ENCODE assay signal across 8 mouse cellular contexts in the genomic region with DNA sequence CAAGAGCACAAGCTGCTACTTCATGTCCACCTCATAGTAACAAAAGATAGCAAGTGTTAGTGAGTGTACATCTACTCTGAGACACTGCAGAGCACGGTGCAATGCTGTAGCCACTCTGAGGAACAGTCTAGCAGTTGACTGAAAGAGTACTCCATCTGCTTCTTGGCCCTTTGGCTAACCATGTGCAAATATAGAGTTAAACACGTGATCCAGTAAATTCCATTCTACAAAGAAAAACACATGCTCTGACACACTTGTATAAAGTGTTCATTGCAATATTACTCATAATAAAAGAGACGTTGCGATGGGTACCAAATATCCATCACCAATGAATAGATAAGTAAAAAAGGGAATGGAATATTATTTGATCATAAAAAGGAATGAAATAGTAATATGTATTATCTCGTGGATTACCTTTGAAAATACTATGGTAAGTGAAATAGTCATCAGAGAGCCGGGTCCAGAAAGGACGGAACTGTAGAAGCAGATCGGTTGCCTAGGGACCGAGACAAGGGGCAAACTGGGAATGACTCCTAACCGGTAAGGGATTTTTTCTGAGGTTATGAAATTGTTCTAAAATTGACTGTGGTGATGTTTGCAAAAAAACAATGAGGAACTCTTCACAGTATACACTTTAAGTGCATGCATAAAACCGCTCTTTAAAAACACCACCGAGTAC. TPM values are rescaled to one million over a fixed set of nuclear protein-coding genes. Genes with fewer than 3 reads are reported as not detected.
A peak's percentile ranks its signal among the peaks of the same experiment; 100 is the strongest.
DNase-seq lines count a peak whose midpoint lies in the region; ATAC-seq and TF ChIP-seq lines count a peak whose summit lies in the region.

No protein-coding gene starts in this region.

- H3K4me2 ChIP-seq in forebrain, postnatal 0 days (ENCODE audit: low read depth), result peak overlapping the region; percentile 56
- H3K4me2 ChIP-seq in liver, embryonic 16.5 days (ENCODE audit: low read depth, low read length), result peak overlapping the region; percentile 70

- no peak for TF ChIP-seq CTCF in E14TG2a.4 (conservative IDR thresholded peaks at IDR 0.05; ENCODE audit: low read length)
- no peak for TF ChIP-seq CTCF in forebrain, postnatal 0 days (IDR thresholded peaks at IDR 0.05; ENCODE audit: low read depth)

- peaks cover 20% of the 10 kb centered on the region for H3K36me3 ChIP-seq in erythroblast, embryonic 14.5 days (ENCODE audit: control insufficient read depth)
- H3K36me3 ChIP-seq in E14TG2a.4 (ENCODE audit: insufficient read depth, low read length), result no peaks in the 10 kb centered on the region
- no peaks in the 10 kb centered on the region for H3K36me3 ChIP-seq in forebrain, postnatal 0 days (ENCODE audit: insufficient read depth)
- no peaks in the 10 kb centered on the region for H3K36me3 ChIP-seq in liver, embryonic 16.5 days (ENCODE audit: control insufficient read depth, insufficient read depth)

- no peak for ATAC-seq in erythroblast, adult 5-6 weeks (replicated peaks; ENCODE audit: low FRiP score, poor library complexity, severe bottlenecking)
- no peak for ATAC-seq in forebrain, postnatal 0 days
- no peak for ATAC-seq in liver, embryonic 16.5 days (ENCODE audit: low read depth)

- 21% methylated on average over 12 of the region's 12 CpGs for WGBS in forebrain, postnatal 0 days
- WGBS in liver, embryonic 16.5 days (ENCODE audit: insufficient replicate concordance), result 17% methylated on average over 12 of the region's 12 CpGs

- no peaks in the 10 kb centered on the region for H3K9me3 ChIP-seq in erythroblast, embryonic 14.5 days (ENCODE audit: control insufficient read depth, low read length)
- no peaks in the 10 kb centered on the region for H3K9me3 ChIP-seq in E14TG2a.4 (ENCODE audit: low read length)
- no peaks in the 10 kb centered on the region for H3K9me3 ChIP-seq in forebrain, postnatal 0 days (ENCODE audit: low read length)
- H3K9me3 ChIP-seq in liver, embryonic 16.5 days (replicated peaks; ENCODE audit: control insufficient read depth, low read length), result no peaks in the 10 kb centered on the region

- H3K4me1 ChIP-seq in erythroblast, embryonic 14.5 days (ENCODE audit: control insufficient read depth), result peaks cover 62% of the 10 kb centered on the region
- peaks cover 34% of the 10 kb centered on the region for H3K4me1 ChIP-seq in E14TG2a.4 (replicated peaks; ENCODE audit: low read depth, low read length)
- H3K4me1 ChIP-seq in forebrain, postnatal 0 days (ENCODE audit: insufficient read depth), result peaks cover 9% of the 10 kb centered on the region; the same call in 1 of the 2 replicates
- peaks cover 23% of the 10 kb centered on the region for H3K4me1 ChIP-seq in liver, embryonic 16.5 days (ENCODE audit: control insufficient read depth, low read depth, low read length)

- no peak for DNase-seq in forebrain, postnatal 0 days
- no peak for DNase-seq in adrenal gland, postnatal 14 days
- DNase-seq in gastrocnemius, adult 18-20 months (ENCODE audit: low spot score), result no peak
- DNase-seq in kidney, postnatal 10 days, result no peak

- peak overlapping the region; percentile 86; the same call in 1 of the 2 replicates for H3K27ac ChIP-seq in forebrain, postnatal 0 days (ENCODE audit: low read depth, low read length)
- peak overlapping the region; percentile 99 for H3K27ac ChIP-seq in liver, embryonic 16.5 days (ENCODE audit: low read length)

- no peaks in the 10 kb centered on the region for H3K27me3 ChIP-seq in erythroblast, embryonic 14.5 days (ENCODE audit: control insufficient read depth)
- no peaks in the 10 kb centered on the region for H3K27me3 ChIP-seq in E14TG2a.4 (ENCODE audit: insufficient read depth, low read length)
- no peaks in the 10 kb centered on the region for H3K27me3 ChIP-seq in forebrain, postnatal 0 days (ENCODE audit: insufficient read depth, low read length)
- no peaks in the 10 kb centered on the region for H3K27me3 ChIP-seq in liver, embryonic 16.5 days (ENCODE audit: control insufficient read depth, insufficient read depth, low read depth, low read length)

- H3K9ac ChIP-seq in forebrain, postnatal 0 days, result peak overlapping the region; percentile 85
- peak overlapping the region; percentile 99 for H3K9ac ChIP-seq in liver, embryonic 16.5 days (ENCODE audit: low read depth, low read length)

- peak overlapping the region; percentile 99 for H3K4me3 ChIP-seq in erythroblast, embryonic 14.5 days (replicated peaks)
- peak overlapping the region; percentile 90 for H3K4me3 ChIP-seq in E14TG2a.4 (replicated peaks; ENCODE audit: low read length)
- H3K4me3 ChIP-seq in forebrain, postnatal 0 days (ENCODE audit: low read depth, low read length), result peak overlapping the region; percentile 94
- H3K4me3 ChIP-seq in liver, embryonic 16.5 days (ENCODE audit: low read depth, low read length), result peak overlapping the region; percentile 95

RNA-seq across cellular contexts. Expression of gene Fcho2, which starts 1.5 kb away (rescaled TPM):
- polyA plus RNA-seq in erythroblast, embryonic 14.5 days (2012), result 0.28 and 0.49 TPM in 2 replicates
- 476 and 552 TPM in 2 replicates for total RNA-seq in erythroblast, adult 5-6 weeks (2015; ENCODE audit: low replicate concordance)
- total RNA-seq in erythroblast, adult 5-6 weeks (2017; ENCODE audit: low replicate concordance), result 565 and 622 TPM in 2 replicates
- 19.9 and 25.1 TPM in 2 replicates for total RNA-seq in forebrain, postnatal 0 days (2014; rRNA removed)
- 9.5 and 14.1 TPM in 2 replicates for polyA plus RNA-seq in forebrain, postnatal 0 days (2015; fragmentation: Nextera tagmentation; extraction: Ambion mirVana)
- 31.1 and 33.8 TPM in 2 replicates for polyA plus RNA-seq in liver, embryonic 16.5 days (2015; fragmentation: Nextera tagmentation; extraction: Ambion mirVana)
- 47.5 and 55.1 TPM in 2 replicates for total RNA-seq in adrenal gland, postnatal 14 days (2021)
- total RNA-seq in gastrocnemius, adult 18-20 months (2021), result 10 to 100 TPM; 21.3 to 26.3 TPM
